8 mouse cellular contexts compared by ENCODE assay signal in the genomic region with DNA sequence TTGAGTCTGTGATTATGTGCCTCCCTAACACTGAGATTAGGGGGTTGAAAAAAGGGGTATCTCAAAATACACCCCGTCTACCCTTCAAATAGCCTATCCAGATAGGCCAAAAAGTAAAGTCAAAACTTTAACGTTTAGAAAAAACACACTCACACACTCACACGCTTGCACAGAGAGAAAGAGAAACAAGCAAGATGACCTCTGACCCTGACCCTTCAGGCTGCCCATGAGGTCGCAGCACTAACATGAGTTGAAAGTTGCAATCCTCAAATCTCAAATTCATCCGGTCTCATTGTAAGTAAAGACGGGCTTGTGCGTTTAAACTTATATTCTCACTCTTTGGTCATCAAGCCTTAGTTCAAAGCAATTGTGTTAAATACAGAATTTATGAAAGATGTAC.
DNase-seq lines count a peak whose midpoint lies in the region; ATAC-seq and TF ChIP-seq lines count a peak whose summit lies in the region.

No protein-coding gene starts in this region.

- H3K27me3 ChIP-seq in forebrain, embryonic 12.5 days = no peaks in the 10 kb centered on the region
- no peaks in the 10 kb centered on the region for H3K27me3 ChIP-seq in forebrain, embryonic 15.5 days
- H3K27me3 ChIP-seq in ES-Bruce4 (ENCODE audit: control insufficient read depth, insufficient read depth, low read length, poor library complexity, severe bottlenecking) = no peaks in the 10 kb centered on the region
- no peaks in the 10 kb centered on the region for H3K27me3 ChIP-seq in limb, embryonic 10.5 days (ENCODE audit: low read depth, poor library complexity, severe bottlenecking)

- peaks cover 50% of the 10 kb centered on the region for H3K4me1 ChIP-seq in forebrain, embryonic 12.5 days
- H3K4me1 ChIP-seq in forebrain, embryonic 15.5 days = peaks cover 29% of the 10 kb centered on the region
- H3K4me1 ChIP-seq in ES-Bruce4 (ENCODE audit: control insufficient read depth, insufficient read depth, low read length) = peaks cover 2% of the 10 kb centered on the region
- H3K4me1 ChIP-seq in limb, embryonic 10.5 days = peaks cover 23% of the 10 kb centered on the region

- no peak overlapping the region for H3K4me3 ChIP-seq in forebrain, embryonic 12.5 days (replicated peaks)
- no peak overlapping the region for H3K4me3 ChIP-seq in forebrain, embryonic 15.5 days
- H3K4me3 ChIP-seq in layer of hippocampus, adult 2 months = no peak overlapping the region
- no peak overlapping the region; the same call in 1 of the 2 replicates for H3K4me3 ChIP-seq in ES-Bruce4 (ENCODE audit: low read depth, low read length)
- H3K4me3 ChIP-seq in limb, embryonic 10.5 days = no peak overlapping the region

- no peak overlapping the region for H3K9ac ChIP-seq in forebrain, embryonic 12.5 days
- H3K9ac ChIP-seq in forebrain, embryonic 15.5 days (replicated peaks) = no peak overlapping the region
- no peak overlapping the region for H3K9ac ChIP-seq in ES-Bruce4 (ENCODE audit: low read depth, poor library complexity, severe bottlenecking)

- TF ChIP-seq EP300 in ES-Bruce4 (IDR thresholded peaks at IDR 0.05; ENCODE audit: insufficient read depth, low read depth, low read length) = no peak

- no peak for TF ChIP-seq CTCF in layer of hippocampus, adult 2 months (conservative IDR thresholded peaks at IDR 0.05)
- TF ChIP-seq CTCF in ES-Bruce4 (IDR thresholded peaks at IDR 0.05; ENCODE audit: low read depth, low read length) = no peak

- no peak for ATAC-seq in forebrain, embryonic 12.5 days (ENCODE audit: low FRiP score)
- no peak for ATAC-seq in forebrain, embryonic 15.5 days (replicated peaks)

- peak overlapping the region; percentile 85 for H3K27ac ChIP-seq in forebrain, embryonic 12.5 days
- H3K27ac ChIP-seq in forebrain, embryonic 15.5 days (replicated peaks) = no peak overlapping the region
- peak overlapping the region; percentile 60; the same call in 1 of the 2 replicates for H3K27ac ChIP-seq in layer of hippocampus, adult 2 months
- peak overlapping the region; percentile 97 for H3K27ac ChIP-seq in ES-Bruce4 (ENCODE audit: insufficient read depth, low read length)
- peak overlapping the region; percentile 82 for H3K27ac ChIP-seq in limb, embryonic 10.5 days

- no peaks in the 10 kb centered on the region for H3K9me3 ChIP-seq in forebrain, embryonic 12.5 days
- H3K9me3 ChIP-seq in forebrain, embryonic 15.5 days = no peaks in the 10 kb centered on the region
- H3K9me3 ChIP-seq in ES-Bruce4 (replicated peaks; ENCODE audit: control insufficient read depth, insufficient read depth, low read length, poor library complexity, severe bottlenecking) = no peaks in the 10 kb centered on the region
- no peaks in the 10 kb centered on the region for H3K9me3 ChIP-seq in limb, embryonic 10.5 days (replicated peaks)

- H3K36me3 ChIP-seq in forebrain, embryonic 12.5 days (replicated peaks) = no peaks in the 10 kb centered on the region
- H3K36me3 ChIP-seq in forebrain, embryonic 15.5 days = no peaks in the 10 kb centered on the region
- no peaks in the 10 kb centered on the region for H3K36me3 ChIP-seq in ES-Bruce4 (ENCODE audit: control insufficient read depth, insufficient read depth, low read length, poor library complexity, severe bottlenecking)
- H3K36me3 ChIP-seq in limb, embryonic 10.5 days = no peaks in the 10 kb centered on the region

- no peak overlapping the region for H3K4me2 ChIP-seq in forebrain, embryonic 12.5 days
- H3K4me2 ChIP-seq in forebrain, embryonic 15.5 days (replicated peaks) = no peak overlapping the region

- DNase-seq in layer of hippocampus, adult 2 months (ENCODE audit: low spot score in 2 of 2) = no peak
- DNase-seq in layer of hippocampus, adult 9-10 months (ENCODE audit: low spot score) = no peak
- no peak for DNase-seq in limb, embryonic 10.5 days (ENCODE audit: low spot score)
- DNase-seq in adrenal gland, adult 2 months = no peak
- DNase-seq in testis, postnatal 10 days (ENCODE audit: low spot score) = no peak

- no peak for TF ChIP-seq POLR2A in ES-Bruce4 (IDR thresholded peaks at IDR 0.05; ENCODE audit: insufficient read depth, low read length)

- 61% methylated on average over 7 of the region's 7 CpGs for WGBS in forebrain, embryonic 12.5 days
- WGBS in forebrain, embryonic 15.5 days = 70% methylated on average over 7 of the region's 7 CpGs
- 64% methylated on average over 7 of the region's 7 CpGs for WGBS in limb, embryonic 10.5 days
